Mouse (Mus musculus) midbrain, embryonic 16.5 days (tissue): ENCODE data around the gene Rcc1. TPM values are rescaled to one million over a fixed set of nuclear protein-coding genes. Genes with fewer than 3 reads are reported as not detected.

ENCODE experiments used
- ATAC-seq: fragments of 200-750 bp; cut with Nextera tagmentation; 2 replicates; pipeline ENCODE4 v1.8.0; 2017; ENCODE audit warnings: moderate TSS enrichment
- H3K27ac ChIP-seq: fragments of 300-500 bp; sonication (generic); 2 replicates; pipeline ENCODE4 v1.5.1; 2014; ENCODE audit warnings: mild to moderate bottlenecking, low read length, mixed read lengths
- H3K27me3 ChIP-seq: fragments of 300-500 bp; sonication (generic); 2 replicates; pipeline ENCODE4 v1.6.1; 2014; ENCODE audit warnings: low read depth, low read length, mixed read lengths; ENCODE audit not compliant: control insufficient read depth, insufficient read depth
- H3K36me3 ChIP-seq: fragments of 300-500 bp; sonication (generic); 2 replicates; pipeline ENCODE4 v1.6.1; 2014; ENCODE audit warnings: mild to moderate bottlenecking, low read length, moderate library complexity, mixed read lengths; ENCODE audit not compliant: control insufficient read depth, insufficient read depth
- H3K4me1 ChIP-seq: fragments of 300-500 bp; sonication (generic); 2 replicates; pipeline ENCODE4 v1.6.1; 2014; ENCODE audit warnings: mild to moderate bottlenecking, low read length, mixed read lengths; ENCODE audit not compliant: control insufficient read depth, insufficient read depth
- H3K4me2 ChIP-seq: fragments of 300-500 bp; sonication (generic); 2 replicates; pipeline ENCODE4 v1.6.1; 2014; ENCODE audit warnings: mild to moderate bottlenecking, low read length, mixed read lengths
- H3K4me3 ChIP-seq: fragments of 300-500 bp; sonication (generic); 2 replicates; pipeline ENCODE4 v1.5.1; 2014; ENCODE audit warnings: low read depth, mild to moderate bottlenecking, low read length, moderate library complexity, mixed read lengths
- H3K9ac ChIP-seq: fragments of 300-500 bp; sonication (generic); 2 replicates; pipeline ENCODE4 v1.6.1; 2014; ENCODE audit warnings: low read depth, low read length, mixed read lengths
- H3K9me3 ChIP-seq: fragments of 300-500 bp; sonication (generic); replicated peaks from 2 replicates; pipeline ENCODE4 v1.6.1; 2014; ENCODE audit warnings: mild to moderate bottlenecking, low read length, mixed read lengths; ENCODE audit not compliant: control insufficient read depth, poor library complexity, severe bottlenecking
- WGBS: fragments of 180-500 bp; shearing (Covaris S2); extraction: QIAGEN DNeasy Blood & Tissue Kit; methylation state at CpG from one replicate; pipeline ENCODE4 v1.1.7; 2014; 5-methylcytosine and 5-hydroxymethylcytosine counted together
- polyA plus RNA-seq: library from polyadenylated mRNA; unstranded; fragments of >200 nt; fragmentation: Nextera tagmentation; extraction: Ambion mirVana; gene quantifications from 2 replicates; pipeline ENCODE4 v1.2.1, GENCODE M21; 2015

Rcc1 gene
- polyA plus RNA-seq, 1 experiment from 2014 or later, result 29.8 TPM

DNA sequence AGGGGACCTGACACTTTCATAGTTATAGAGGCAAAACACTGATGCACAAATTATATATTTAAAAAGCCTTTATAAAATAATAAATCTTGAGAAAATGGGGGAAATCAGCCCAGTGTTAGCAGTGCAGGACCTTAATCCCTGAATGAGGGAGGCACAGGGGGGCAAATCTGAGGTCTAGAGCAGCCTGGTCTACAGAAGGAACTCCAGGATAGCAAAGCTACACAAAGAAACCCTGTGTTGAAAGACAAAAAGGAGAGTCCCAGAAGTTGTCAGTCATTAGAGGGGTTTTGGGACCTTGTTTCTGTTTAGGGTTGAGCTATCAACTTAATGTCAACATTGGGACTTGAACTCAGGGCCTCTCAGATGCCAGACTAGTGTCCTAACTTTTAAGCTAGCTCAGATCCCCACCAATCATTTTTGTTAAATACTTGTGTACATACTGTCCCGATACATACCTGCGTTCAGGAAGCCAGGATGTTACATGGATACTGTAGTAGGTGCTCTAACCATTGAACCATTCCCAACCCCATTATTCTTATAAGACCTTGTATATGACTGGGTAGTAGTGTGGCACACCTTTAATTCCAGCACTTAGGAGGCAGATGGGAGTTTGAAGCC is 3.2 kb downstream of the Rcc1 start:
- Histone ChIP-seq H3K27me3 (no peaks in the 10 kb centered on the region), H3K9me3 (no peaks in the 10 kb centered on the region), H3K27ac (no peak overlapping the region), H3K4me3 (no peak overlapping the region), H3K4me2 (no peak overlapping the region), H3K4me1 (peaks cover 16% of the 10 kb centered on the region), H3K9ac (no peak overlapping the region), H3K36me3 (0 out of 2 replicates have a peak, but pooled peaks cover 2% of the 10 kb centered on the region)
- WGBS, result 34% methylated on average over 2 of the region's 2 CpGs
- ATAC-seq, result no peak

DNA sequence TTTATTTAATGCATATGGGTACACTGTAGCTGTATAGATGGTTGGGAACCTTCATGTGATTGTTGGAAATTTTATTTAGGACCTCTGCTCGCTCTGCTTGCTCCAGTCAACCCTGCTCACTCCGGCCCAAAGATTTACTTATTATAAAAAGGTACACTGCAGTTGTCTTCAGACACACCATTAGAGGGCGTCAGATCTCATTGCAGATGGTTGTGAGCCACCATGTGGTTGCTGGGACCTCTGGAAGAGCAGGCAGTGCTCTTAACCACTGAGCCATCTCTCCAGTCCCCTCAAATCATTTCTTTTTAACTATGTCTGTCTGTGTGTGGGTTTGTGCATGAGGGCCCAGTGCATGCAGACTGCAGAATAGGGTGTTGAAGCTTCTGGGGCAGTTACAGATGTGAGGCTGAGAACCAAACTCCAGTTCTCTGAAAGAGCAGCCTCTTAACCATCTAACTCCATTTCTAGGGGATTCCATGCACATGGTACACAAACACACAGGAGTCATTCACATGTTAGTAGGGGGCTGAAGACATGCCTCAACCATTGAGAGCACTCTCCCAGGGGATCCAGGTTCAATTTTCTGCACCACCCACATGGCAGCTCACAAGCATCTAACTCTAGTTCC is 3.8 kb downstream of the Rcc1 start:
- Histone ChIP-seq H3K4me2 (no peak overlapping the region), H3K36me3 (0 out of 2 replicates have a peak, but pooled peaks cover 2% of the 10 kb centered on the region), H3K4me1 (peaks cover 19% of the 10 kb centered on the region), H3K27ac (no peak overlapping the region), H3K9me3 (no peaks in the 10 kb centered on the region), H3K4me3 (no peak overlapping the region), H3K9ac (no peak overlapping the region), H3K27me3 (no peaks in the 10 kb centered on the region)
- 62% methylated on average over 3 of the region's 3 CpGs for WGBS
- no peak for ATAC-seq

DNA sequence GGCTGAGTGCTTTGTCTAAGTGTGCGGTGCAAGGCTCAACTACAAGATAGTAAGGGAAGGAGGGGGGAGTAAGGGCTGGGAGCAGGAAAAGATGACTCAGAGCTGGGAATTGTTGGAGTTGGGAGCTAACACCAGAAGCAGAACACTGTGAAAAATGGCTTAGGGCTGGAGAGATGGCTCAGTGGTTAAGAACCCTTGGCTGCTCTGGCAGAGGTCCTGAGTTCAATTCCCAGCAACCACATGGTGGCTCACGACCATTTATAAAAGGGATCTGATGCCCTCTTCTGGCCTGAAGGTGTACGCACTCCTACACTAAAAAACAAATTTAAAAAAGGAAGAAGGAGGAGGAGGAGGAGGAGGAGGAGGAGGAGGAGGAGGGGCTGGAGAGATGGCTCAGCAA is 6.7 kb downstream of the Rcc1 start:
- H3K27ac ChIP-seq, result no peak overlapping the region
- no peak overlapping the region for H3K4me2 ChIP-seq
- no peak overlapping the region for H3K4me3 ChIP-seq
- no peak for ATAC-seq
- 0 out of 2 replicates have a peak, but pooled peaks cover 2% of the 10 kb centered on the region for H3K36me3 ChIP-seq
- no peaks in the 10 kb centered on the region for H3K27me3 ChIP-seq
- 49% methylated on average over 3 of the region's 3 CpGs for WGBS
- H3K9me3 ChIP-seq, result no peaks in the 10 kb centered on the region
- H3K4me1 ChIP-seq, result peaks cover 22% of the 10 kb centered on the region
- no peak overlapping the region for H3K9ac ChIP-seq

DNA sequence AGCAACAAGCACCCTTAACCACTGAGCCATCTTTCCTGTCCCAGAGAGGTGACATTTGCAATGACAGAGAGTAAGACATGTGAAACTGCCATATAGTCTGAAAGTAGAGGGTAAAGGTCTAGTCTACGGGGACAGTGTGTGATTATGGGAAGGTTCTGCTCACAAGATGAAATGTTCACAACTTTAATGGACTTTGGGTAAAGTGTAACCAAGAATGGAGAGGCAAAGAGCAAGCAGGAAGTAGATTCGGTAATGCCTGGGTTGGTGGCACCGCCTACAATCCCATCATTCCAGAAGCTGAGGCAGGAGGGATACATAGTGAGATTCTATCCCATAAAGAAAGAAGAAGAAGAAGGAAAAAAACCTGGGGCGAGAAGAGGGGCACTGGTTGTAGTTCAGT is 7.1 kb downstream of the Rcc1 start:
- Histone ChIP-seq H3K4me3 (no peak overlapping the region), H3K27ac (no peak overlapping the region), H3K27me3 (no peaks in the 10 kb centered on the region), H3K9ac (no peak overlapping the region), H3K9me3 (no peaks in the 10 kb centered on the region), H3K4me1 (peaks cover 18% of the 10 kb centered on the region), H3K36me3 (0 out of 2 replicates have a peak, but pooled peaks cover 2% of the 10 kb centered on the region), H3K4me2 (no peak overlapping the region)
- no peak for ATAC-seq
- WGBS, result 88% methylated on average over 4 of the region's 4 CpGs

DNA sequence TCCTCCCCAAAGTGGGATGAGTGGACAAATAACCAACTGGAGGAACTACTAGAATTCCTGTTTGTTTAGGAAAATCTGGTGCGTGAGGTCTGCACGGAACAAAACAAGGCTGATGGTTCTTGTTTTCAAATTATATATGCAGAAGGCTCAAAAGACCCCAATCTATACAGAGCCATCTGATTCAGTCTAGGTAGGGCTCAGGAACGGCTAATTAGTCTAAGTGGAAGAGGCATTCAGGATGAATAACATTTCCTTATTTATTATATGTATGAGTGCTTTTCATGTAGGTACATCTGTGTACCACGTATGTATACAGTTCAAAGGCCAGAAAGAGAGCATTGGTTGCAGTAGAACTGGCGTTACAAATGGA is 7.6 kb downstream of the Rcc1 start:
- peak overlapping the region; percentile 86 for H3K4me3 ChIP-seq
- peaks cover 18% of the 10 kb centered on the region for H3K4me1 ChIP-seq
- H3K9me3 ChIP-seq, result no peaks in the 10 kb centered on the region
- peak overlapping the region; percentile 89; the same call in 1 of the 2 replicates for H3K4me2 ChIP-seq
- WGBS, result 49% methylated on average over 5 of the region's 5 CpGs
- no peaks in the 10 kb centered on the region for H3K27me3 ChIP-seq
- ATAC-seq, result 0 out of 2 replicates have a peak, but pooled peaks have one; percentile 23
- no peak overlapping the region for H3K9ac ChIP-seq
- 0 out of 2 replicates have a peak, but pooled peaks cover 2% of the 10 kb centered on the region for H3K36me3 ChIP-seq
- no peak overlapping the region for H3K27ac ChIP-seq

DNA sequence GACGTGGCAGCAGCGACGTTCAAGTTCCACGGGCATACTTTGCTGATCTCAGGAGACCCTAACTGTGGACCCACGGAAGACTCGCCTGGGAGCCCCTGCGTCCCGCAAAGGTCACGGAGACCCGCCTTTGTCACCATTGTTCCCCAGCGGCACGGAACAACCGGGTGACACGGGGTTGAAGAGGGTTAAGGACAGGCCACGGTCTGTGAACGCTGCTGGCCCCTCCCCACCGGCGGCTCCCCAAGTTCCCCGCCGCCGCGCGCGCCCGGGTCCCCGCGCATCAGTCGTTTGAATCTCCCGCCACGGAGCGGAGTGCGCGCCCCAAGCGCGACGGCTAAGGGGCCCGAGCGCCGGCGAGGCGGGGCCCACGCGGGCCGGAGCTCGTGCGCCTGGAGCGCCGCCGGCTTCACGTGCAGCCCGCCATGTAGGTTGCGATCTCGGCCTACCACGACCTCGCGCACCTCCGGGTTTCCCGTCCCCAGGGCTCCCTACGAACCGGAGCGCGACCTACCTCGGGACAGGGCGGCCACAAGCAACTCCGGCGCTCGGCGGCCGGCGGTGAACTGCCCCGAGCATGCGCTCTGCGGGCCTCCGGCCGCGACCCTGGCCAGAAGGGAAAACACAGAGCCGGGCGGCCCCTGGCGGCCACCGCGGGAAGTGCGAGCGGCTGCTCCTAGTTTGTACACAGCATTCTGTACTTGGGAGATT is 8.1 kb downstream of the Rcc1 start:
- WGBS, result under 1% methylated on average over 81 of the region's 83 CpGs
- peak overlapping the region; percentile 89 for H3K4me2 ChIP-seq

DNA sequence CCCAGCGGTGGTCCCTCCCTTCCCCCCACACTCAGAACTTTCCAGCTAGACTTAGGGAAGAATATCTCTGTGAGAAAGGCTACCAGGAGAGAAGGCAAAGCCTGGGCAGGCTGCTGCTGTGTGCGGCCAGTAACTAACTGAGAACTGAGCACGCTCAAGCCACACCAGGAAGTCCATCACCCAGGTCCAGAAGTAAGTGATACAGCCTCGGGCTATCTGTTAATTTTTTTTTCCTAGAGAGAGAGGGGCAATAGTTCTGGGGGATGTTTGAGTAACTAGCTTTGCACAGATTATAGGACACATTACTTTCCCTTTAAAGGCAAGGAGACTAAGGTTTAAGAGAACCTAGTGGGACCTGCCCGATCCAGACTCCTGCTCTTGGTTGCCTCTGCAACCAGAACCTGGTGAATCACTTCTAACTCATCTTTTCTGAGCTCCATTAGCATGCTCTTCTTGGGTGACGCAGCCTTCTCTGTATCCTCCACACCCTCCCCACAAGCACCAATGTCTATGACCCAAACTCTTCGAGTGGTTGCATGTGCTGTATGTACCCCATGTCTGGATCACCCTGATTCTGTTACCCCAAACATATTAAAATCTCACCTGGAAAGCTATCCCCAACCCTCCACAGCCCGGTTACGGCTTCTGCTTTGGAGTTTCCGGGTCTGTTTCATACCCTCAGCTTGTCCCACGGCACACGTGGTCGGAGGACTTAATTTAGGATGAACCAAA is 8.8 kb downstream of the Rcc1 start:
- 8% methylated on average over 13 of the region's 13 CpGs for WGBS
- Histone ChIP-seq H3K36me3 (no peaks in the 10 kb centered on the region), H3K4me2 (peak overlapping the region; percentile 89), H3K4me3 (peak overlapping the region; percentile 86), H3K9ac (peak overlapping the region; percentile 83), H3K27ac (no peak overlapping the region), H3K27me3 (no peaks in the 10 kb centered on the region), H3K4me1 (peaks cover 18% of the 10 kb centered on the region), H3K9me3 (no peaks in the 10 kb centered on the region)
- ATAC-seq, result no peak

More for the DNA sequence above, 8.1 kb downstream of the Rcc1 start:
- peak overlapping the region; percentile 83 for H3K9ac ChIP-seq
- H3K4me1 ChIP-seq, result peaks cover 18% of the 10 kb centered on the region
- no peaks in the 10 kb centered on the region for H3K36me3 ChIP-seq
- ATAC-seq, result peak; percentile 91
- peak overlapping the region; percentile 86 for H3K4me3 ChIP-seq
- 0 out of 2 replicates have a peak overlapping the region, but pooled peaks have one; percentile 38 for H3K27ac ChIP-seq
- no peaks in the 10 kb centered on the region for H3K27me3 ChIP-seq
- no peaks in the 10 kb centered on the region for H3K9me3 ChIP-seq

DNA sequence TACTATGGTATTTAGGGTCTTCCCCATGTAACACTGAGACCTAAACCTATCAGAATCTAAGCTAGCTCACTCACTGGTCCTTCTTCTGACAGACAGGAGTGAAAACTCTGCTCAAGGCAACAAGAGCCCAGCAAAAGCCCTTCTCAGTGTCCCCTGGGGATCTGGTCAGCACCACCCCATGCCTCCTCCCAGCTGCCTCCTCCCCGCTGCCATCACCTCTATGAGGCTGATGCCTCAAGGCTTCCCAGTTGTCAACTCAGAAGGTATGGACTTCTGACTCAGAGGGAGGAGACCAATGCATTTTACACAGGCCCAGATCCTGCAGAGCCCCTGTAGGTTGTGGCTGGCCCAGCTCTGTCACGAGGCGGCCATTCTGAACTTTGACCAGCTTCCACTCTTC is 12.0 kb downstream of the Rcc1 start:
- Histone ChIP-seq H3K4me3 (no peak overlapping the region), H3K4me1 (peaks cover 18% of the 10 kb centered on the region), H3K36me3 (no peaks in the 10 kb centered on the region), H3K27me3 (no peaks in the 10 kb centered on the region), H3K9ac (no peak overlapping the region), H3K4me2 (no peak overlapping the region), H3K27ac (no peak overlapping the region), H3K9me3 (no peaks in the 10 kb centered on the region)
- 82% methylated on average over 3 of the region's 3 CpGs for WGBS
- no peak for ATAC-seq
